Mouse (Mus musculus) megakaryocyte, embryonic 14.5 days (primary cell): ENCODE data around the gene Guca1b.

Experiments
- FLI1 ChIP-seq: IDR thresholded peaks from 2 replicates; pipeline ENCODE4 v1.6.1; 2012; ENCODE audit warnings: low read length, inconsistent platforms, mixed read lengths
- GATA1 ChIP-seq: IDR thresholded peaks from 3 replicates; pipeline ENCODE4 v1.6.1; 2012; ENCODE audit warnings: mixed read lengths, low read length, inconsistent platforms, borderline replicate concordance

GRCm38 (mm10) chr17:47408558-47408898, 23.3 kb downstream of the Guca1b start:
- TF ChIP-seq GATA1 (no peak), FLI1 (no peak)
